Mouse (Mus musculus): ENCODE results near the gene Nagk. TPM values are rescaled to one million over a fixed set of nuclear protein-coding genes. Genes with fewer than 3 reads are reported as not detected.

The Nagk gene
- polyA plus RNA-seq, 1 experiment, result 38.6 TPM

- 93% methylated on average over 2 of the region's 2 CpGs for WGBS
- Histone ChIP-seq H3K36me3 (ENCODE audit: control insufficient read depth, insufficient read depth, low read length) (no peaks in the 10 kb centered on the region), H3K27ac (ENCODE audit: insufficient read depth, low read depth, low read length) (no peak overlapping the region), H3K27me3 (replicated peaks; ENCODE audit: control insufficient read depth, insufficient read depth, low read length) (no peaks in the 10 kb centered on the region), H3K4me3 (ENCODE audit: insufficient read depth, low read depth, low read length) (no peak overlapping the region), H3K4me1 (ENCODE audit: control insufficient read depth, insufficient read depth, low read length) (no peaks in the 10 kb centered on the region)
- no peak for DNase-seq
- TF ChIP-seq POLR2A (IDR thresholded peaks at IDR 0.05; ENCODE audit: low read depth, low read length) (no peak), CTCF (conservative IDR thresholded peaks at IDR 0.05; ENCODE audit: insufficient read depth, insufficient read length, low read depth, low read length) (no peak)
Measured at GRCm38 (mm10) chr6:83836826-83837225, 42.0 kb downstream of the Nagk start.

- no peak for TF ChIP-seq POLR2A (IDR thresholded peaks at IDR 0.05; ENCODE audit: low read depth, low read length)
- Histone ChIP-seq H3K4me1 (ENCODE audit: control insufficient read depth, insufficient read depth, low read length) (no peaks in the 10 kb centered on the region), H3K27me3 (replicated peaks; ENCODE audit: control insufficient read depth, insufficient read depth, low read length) (no peaks in the 10 kb centered on the region), H3K4me3 (ENCODE audit: insufficient read depth, low read depth, low read length) (no peak overlapping the region), H3K27ac (ENCODE audit: insufficient read depth, low read depth, low read length) (no peak overlapping the region), H3K36me3 (ENCODE audit: control insufficient read depth, insufficient read depth, low read length) (no peaks in the 10 kb centered on the region)
- 73% methylated on average over 2 of the region's 2 CpGs for WGBS
- DNase-seq, result no peak
Measured at GRCm38 (mm10) chr6:83838046-83838445, 43.3 kb downstream of the Nagk start.

- 81% methylated on average over 6 of the region's 6 CpGs for WGBS
- Histone ChIP-seq H3K4me3 (ENCODE audit: insufficient read depth, low read depth, low read length) (no peak overlapping the region), H3K36me3 (ENCODE audit: control insufficient read depth, insufficient read depth, low read length) (no peaks in the 10 kb centered on the region), H3K27ac (ENCODE audit: insufficient read depth, low read depth, low read length) (no peak overlapping the region), H3K4me1 (ENCODE audit: control insufficient read depth, insufficient read depth, low read length) (no peaks in the 10 kb centered on the region), H3K27me3 (replicated peaks; ENCODE audit: control insufficient read depth, insufficient read depth, low read length) (no peaks in the 10 kb centered on the region)
- TF ChIP-seq POLR2A (IDR thresholded peaks at IDR 0.05; ENCODE audit: low read depth, low read length) (no peak), CTCF (conservative IDR thresholded peaks at IDR 0.05; ENCODE audit: insufficient read depth, insufficient read length, low read depth, low read length) (no peak)
- no peak for DNase-seq
Measured at GRCm38 (mm10) chr6:83840086-83840485, 45.3 kb downstream of the Nagk start.

DNA sequence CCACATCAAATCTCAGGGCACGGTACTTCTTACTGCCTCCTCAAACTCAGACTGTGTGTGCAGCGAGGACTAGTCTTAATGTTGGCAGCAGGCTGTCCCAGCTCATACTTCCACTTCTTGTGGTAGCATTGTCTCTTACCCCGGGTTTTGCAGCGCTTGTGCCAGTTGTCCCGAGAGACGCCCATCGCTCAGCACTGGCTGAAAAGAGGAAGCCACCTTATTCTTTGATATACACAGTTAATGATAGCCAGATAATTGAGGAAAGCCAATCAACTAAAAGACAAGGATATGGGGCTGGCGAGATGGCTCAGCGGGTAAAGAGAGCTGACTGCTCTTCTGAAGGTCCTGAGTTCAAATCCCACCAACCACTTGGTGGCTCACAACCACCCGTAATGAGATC is 50.1 kb downstream of the Nagk start:
- Histone ChIP-seq H3K27me3 (replicated peaks; ENCODE audit: control insufficient read depth, insufficient read depth, low read length) (no peaks in the 10 kb centered on the region), H3K27ac (ENCODE audit: insufficient read depth, low read depth, low read length) (no peak overlapping the region), H3K4me3 (ENCODE audit: insufficient read depth, low read depth, low read length) (no peak overlapping the region), H3K4me1 (ENCODE audit: control insufficient read depth, insufficient read depth, low read length) (no peaks in the 10 kb centered on the region), H3K36me3 (ENCODE audit: control insufficient read depth, insufficient read depth, low read length) (no peaks in the 10 kb centered on the region)
- no peak for TF ChIP-seq CTCF (conservative IDR thresholded peaks at IDR 0.05; ENCODE audit: insufficient read depth, insufficient read length, low read depth, low read length)
- TF ChIP-seq POLR2A (IDR thresholded peaks at IDR 0.05; ENCODE audit: low read depth, low read length), result no peak
- 88% methylated on average over 10 of the region's 10 CpGs for WGBS
- DNase-seq, result no peak

DNA sequence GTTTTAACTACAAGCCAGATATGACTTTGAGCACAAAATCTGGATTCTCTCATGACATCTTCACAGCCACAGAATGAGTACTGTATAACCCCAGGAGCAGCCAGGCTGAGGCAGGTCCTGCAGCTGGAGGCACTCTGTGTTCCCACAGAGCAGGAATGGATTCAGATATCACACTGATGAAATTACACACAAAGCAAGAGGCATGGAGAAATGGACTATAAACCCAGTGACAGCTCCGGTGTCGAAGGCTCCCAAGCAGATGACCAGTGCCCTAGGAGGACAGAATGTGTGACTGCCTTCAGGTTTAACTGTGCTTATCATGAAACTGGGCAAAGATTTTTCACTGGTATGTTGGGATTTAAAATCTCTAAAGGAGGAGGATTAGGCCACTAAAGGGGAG is 51.4 kb downstream of the Nagk start:
- 54% methylated on average over 2 of the region's 2 CpGs for WGBS
- no peak for DNase-seq

GRCm38 (mm10) chr6:83849446-83849845 is 54.7 kb downstream of the Nagk start:
- WGBS, result 71% methylated on average over 2 of the region's 2 CpGs
- TF ChIP-seq POLR2A (IDR thresholded peaks at IDR 0.05; ENCODE audit: low read depth, low read length), result no peak
- TF ChIP-seq CTCF (conservative IDR thresholded peaks at IDR 0.05; ENCODE audit: insufficient read depth, insufficient read length, low read depth, low read length), result no peak
- Histone ChIP-seq H3K27me3 (replicated peaks; ENCODE audit: control insufficient read depth, insufficient read depth, low read length) (no peaks in the 10 kb centered on the region), H3K27ac (ENCODE audit: insufficient read depth, low read depth, low read length) (no peak overlapping the region), H3K4me1 (ENCODE audit: control insufficient read depth, insufficient read depth, low read length) (no peaks in the 10 kb centered on the region), H3K4me3 (ENCODE audit: insufficient read depth, low read depth, low read length) (no peak overlapping the region), H3K36me3 (ENCODE audit: control insufficient read depth, insufficient read depth, low read length) (no peaks in the 10 kb centered on the region)
- no peak for DNase-seq

More for the DNA sequence above, 51.4 kb downstream of the Nagk start:
- Histone ChIP-seq H3K27ac (ENCODE audit: insufficient read depth, low read depth, low read length) (no peak overlapping the region), H3K27me3 (replicated peaks; ENCODE audit: control insufficient read depth, insufficient read depth, low read length) (no peaks in the 10 kb centered on the region), H3K4me1 (ENCODE audit: control insufficient read depth, insufficient read depth, low read length) (no peaks in the 10 kb centered on the region), H3K36me3 (ENCODE audit: control insufficient read depth, insufficient read depth, low read length) (no peaks in the 10 kb centered on the region), H3K4me3 (ENCODE audit: insufficient read depth, low read depth, low read length) (no peak overlapping the region)
- TF ChIP-seq CTCF (conservative IDR thresholded peaks at IDR 0.05; ENCODE audit: insufficient read depth, insufficient read length, low read depth, low read length) (no peak), POLR2A (IDR thresholded peaks at IDR 0.05; ENCODE audit: low read depth, low read length) (no peak)

Other genes with a start within 250 kb of the Nagk start
- gene Stambp, start 222.3 kb upstream of the Nagk start, polyA plus RNA-seq (2012; rRNA removed), result 13.9 and 15.7 TPM in 2 replicates
- not detected in 2 replicates for gene Clec4f, start 138.8 kb upstream of the Nagk start, polyA plus RNA-seq (2012; rRNA removed)
- 0.19 and 0.28 TPM in 2 replicates for gene Cd207, start 117.1 kb upstream of the Nagk start, polyA plus RNA-seq (2012; rRNA removed)
- gene Vax2, start 83.7 kb upstream of the Nagk start, polyA plus RNA-seq (2012; rRNA removed), result not detected in 2 replicates
- gene Atp6v1b1, start 52.0 kb upstream of the Nagk start, polyA plus RNA-seq (2012; rRNA removed), result 137 and 154 TPM in 2 replicates
- 0.14 TPM in 2 replicates for gene Ankrd53, start 32.3 kb upstream of the Nagk start, polyA plus RNA-seq (2012; rRNA removed)
- gene Tex261, start 19.2 kb upstream of the Nagk start, polyA plus RNA-seq (2012; rRNA removed), result 156 and 169 TPM in 2 replicates
- 7.1 and 10.0 TPM in 2 replicates for gene Paip2b, start 36.8 kb downstream of the Nagk start, polyA plus RNA-seq (2012; rRNA removed)
- gene Zfp638, start 72.1 kb downstream of the Nagk start, polyA plus RNA-seq (2012; rRNA removed), result 6.2 and 7.4 TPM in 2 replicates
- 20.7 and 20.8 TPM in 2 replicates for gene Dysf, start 213.6 kb downstream of the Nagk start, polyA plus RNA-seq (2012; rRNA removed)